Mouse (Mus musculus): Measurements from ENCODE around the gene Tomt.
A peak's percentile ranks its signal among the peaks of the same experiment; 100 is the strongest.
"Not testable (repeated sequence)": the region's sequence is repeated elsewhere in the genome, so short reads cannot be mapped to it uniquely, and the experiment has no call there.

The Tomt gene

DNA sequence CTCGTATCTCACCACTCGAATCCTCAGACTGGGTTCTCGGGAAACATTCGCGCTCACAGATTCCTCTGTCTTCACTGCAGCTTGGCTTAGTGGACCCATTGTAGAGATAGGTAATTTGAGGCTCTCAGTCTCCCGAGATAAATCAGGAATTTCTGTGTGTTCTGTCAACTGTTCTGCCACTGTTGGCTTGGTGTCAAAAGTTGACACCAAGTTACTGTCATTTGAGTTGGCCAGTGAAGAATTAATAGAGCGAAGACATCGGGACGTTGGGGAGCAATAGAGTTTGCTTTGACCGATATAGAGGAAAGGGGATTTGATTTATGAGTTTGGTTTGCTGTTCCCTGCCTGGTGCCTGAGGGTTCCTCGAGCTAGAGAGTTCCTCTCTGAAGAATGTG is at the start of gene Tomt:
Gene Tomt, minus strand, starts transcription at position 73 of the 395 bp plus-strand sequence.
- DNase-seq = no peak

DNA sequence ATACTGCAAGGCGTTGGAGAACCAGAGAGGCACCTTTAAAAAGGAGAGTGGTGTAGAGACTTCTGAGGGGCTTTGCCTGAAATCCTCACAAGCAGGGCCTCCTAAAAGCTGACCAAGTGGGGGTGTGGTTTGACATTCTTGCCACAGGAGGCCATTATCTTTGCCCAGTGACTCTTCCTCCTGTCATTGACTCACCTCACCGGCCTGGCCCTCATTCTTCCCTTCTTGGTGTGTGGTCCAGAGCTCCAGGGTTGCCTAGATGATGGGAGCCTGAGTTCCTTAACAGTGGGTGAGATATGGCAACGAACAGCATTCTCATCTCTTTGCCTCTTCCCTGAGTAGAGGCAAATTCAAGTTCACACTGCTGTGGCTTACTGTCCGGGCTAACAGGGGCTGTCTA is 49.7 kb upstream of the Tomt start:
- no peak for DNase-seq

DNA sequence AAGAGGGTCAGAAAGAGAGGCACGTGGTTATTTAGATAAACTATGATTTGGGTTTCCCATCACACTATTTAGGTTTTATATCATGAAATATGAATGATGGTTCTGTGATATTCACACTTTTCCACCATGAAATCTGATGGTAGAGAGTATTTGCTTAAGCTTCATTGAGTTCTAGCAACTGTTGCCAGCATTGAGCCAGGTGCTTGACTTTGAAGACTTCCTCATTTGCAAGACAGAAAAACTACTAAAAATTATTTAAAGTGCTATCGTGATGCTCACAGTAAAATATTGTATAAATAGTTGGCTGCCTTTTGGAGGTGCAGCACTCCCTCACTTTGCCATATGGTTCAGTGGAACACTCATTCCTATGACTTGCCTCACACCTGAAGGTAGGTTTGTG is 49.1 kb upstream of the Tomt start:
- DNase-seq = no peak

DNA sequence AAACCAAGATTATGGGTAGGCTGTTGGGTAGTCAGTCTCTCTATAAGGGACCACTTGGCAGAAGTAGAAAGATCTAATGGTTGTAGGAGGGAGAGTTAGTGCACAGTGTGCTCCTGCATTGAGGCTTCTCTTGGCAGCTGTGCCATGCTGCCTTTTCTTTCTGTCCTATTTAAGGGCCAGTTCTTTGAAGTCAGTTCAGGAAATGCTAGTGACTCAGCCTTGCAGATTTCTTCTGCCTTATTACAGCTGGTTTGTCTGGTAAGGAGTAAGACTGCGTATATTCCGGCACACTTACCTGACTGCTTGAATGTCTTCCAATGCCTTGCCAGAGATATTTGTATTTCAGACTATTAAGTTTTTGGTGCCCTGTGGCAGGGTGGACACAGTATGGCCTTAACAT is 48.0 kb upstream of the Tomt start:
- DNase-seq = no peak

DNA sequence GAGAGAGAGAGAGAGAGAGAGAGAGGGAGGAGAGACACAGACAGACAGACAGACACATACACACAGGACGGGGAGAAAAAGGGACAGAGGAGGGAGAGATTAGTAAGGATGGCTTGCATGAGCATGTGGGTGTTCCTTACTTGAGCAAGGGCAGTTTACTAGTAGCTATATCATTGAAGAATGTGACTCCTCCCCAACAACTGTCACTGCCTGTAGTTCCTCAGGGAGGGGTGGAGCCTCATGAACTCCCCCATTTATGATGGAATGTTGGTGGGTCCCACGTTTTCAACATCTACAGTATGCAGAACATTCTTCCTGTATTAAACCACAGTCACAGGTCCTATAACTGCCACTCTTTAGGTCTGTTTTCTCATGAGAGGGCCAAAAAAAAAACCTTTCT is 45.9 kb upstream of the Tomt start:
- DNase-seq = no peak

DNA sequence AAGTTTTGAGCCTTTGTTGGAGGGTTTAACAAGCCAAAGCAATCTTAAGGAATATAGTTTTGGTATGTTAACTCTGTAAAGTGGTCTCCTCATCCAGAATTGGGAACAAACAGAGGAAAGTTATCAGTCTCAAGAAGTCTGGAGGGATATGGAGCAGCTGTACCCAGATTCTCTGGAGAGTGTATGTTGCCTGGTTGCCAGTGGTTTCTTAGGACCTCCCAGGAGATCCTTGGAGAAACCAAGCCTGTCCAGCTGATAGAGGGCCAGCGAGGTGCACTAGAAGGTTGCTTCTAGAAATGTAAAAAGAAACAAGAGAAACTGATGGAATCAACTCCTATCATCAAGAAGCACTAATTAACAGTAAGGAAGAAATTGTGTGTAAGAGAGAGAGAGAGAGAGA is 45.5 kb upstream of the Tomt start:
- no peak for DNase-seq

DNA sequence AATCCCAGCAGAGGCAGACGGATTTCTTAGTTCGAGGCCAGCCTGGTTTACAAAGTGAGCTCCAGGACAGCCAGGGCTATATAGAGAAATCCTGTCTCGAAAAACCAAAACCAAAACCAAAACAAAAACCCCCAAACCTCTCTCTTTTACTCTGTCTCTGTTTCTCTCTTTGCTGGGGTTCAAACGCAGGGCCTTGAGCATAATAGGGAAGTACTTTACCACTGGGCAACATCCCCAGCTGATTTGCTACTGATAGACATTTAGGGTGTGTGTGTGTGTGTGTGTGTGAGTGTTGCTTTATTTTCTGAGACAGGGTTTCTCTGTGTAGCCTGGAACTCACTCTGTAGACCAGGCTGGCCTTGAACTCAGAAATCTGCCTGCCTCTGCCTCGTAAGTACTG is 42.8 kb upstream of the Tomt start:
- DNase-seq = not testable (repeated sequence)

DNA sequence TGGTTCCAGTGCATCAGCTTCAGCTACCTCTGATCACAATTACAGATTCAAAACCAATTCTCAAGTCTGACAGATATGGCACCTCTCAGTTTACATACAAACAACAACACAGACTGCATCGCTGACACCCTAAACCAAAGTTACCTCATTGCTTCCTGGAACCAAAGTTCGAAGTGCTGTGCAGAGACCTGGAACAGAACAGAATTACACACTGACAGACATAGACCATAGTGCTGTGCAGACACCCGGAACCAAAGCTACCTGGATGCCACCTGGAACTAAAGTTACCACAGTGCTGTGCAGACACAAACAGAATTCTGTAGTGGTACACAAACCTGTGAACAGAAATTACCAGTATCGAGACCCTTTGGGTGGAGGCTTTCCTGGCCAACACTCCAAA is 33.6 kb upstream of the Tomt start:
- DNase-seq = no peak

DNA sequence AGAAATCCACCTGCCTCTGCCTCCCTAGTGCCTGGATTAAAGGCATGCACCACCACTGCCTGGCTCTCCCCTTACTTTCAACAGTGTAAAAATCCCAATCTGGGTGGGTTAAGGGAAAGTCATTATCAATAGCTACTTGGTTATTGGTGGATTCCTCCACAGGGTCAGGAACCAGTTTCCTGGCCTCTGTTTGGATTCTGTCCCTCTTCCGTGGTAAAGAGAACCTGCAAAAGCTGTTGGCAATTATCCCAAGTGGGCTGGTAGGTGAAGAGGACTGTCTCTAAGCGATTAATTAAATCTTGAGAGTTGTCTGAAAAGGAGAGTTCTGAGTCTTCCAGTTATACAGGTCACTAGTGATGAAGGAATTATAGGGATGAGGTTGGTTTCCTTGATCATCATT is 32.2 kb upstream of the Tomt start:
- no peak for DNase-seq

DNA sequence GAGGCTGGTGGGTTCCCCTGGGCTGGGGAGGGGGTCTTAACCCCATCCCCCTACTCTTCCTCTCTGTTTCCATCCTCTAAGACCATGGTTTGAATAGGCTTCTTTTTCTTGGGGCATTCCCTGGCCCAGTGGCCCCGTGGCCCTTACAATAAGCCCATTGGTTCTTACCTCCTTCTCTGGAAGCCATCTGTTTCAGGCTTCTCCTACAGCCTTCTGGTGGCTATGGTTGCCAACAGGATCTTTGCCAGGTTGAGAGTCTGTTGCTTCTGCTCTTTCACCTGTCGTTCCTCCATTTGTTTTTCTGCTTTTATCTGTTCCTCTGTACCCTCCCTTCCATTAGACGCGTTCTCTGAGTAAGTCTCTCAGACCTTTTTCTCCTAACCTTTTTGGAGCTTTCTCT is 31.4 kb upstream of the Tomt start:
- DNase-seq = no peak

DNA sequence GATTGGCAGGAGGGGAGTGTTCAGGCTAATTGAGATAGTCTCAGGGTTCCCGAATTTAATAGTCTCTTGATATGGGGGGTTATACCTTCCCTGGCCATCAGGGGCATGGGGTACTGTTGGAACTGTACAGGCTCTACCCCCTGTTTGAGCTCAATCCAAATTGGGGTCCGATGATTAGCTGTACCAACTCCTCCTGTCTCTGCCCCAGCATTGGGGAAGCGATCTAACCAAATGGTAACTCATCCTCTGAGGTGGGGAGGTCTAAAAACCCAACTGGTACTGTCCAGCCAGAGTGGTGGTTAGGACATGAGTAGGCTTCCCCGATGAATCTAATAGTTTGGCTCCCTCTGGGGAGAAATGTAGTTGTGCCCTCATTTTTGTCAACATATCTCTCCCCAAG is 30.8 kb upstream of the Tomt start:
- no peak for DNase-seq

DNA sequence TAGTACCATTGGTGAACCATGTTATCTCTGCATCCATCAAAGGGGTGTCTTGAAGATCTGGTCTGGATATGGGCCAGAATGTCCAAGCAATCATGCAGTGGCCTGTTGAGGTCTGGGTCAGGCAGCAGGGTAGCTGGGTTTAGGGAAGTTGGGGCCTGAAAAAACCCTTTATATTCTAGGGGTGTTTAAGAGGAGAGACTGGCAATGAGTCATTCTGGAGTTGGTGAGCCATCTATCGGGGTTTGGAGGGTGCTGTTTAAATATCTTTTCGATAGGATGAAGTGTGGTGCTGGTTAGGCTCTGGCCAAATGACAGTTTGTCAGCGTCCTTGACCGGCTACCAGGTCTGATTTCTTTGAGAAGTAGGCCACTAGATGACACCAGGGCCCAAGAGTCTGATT is 29.8 kb upstream of the Tomt start:
- DNase-seq = no peak

DNA sequence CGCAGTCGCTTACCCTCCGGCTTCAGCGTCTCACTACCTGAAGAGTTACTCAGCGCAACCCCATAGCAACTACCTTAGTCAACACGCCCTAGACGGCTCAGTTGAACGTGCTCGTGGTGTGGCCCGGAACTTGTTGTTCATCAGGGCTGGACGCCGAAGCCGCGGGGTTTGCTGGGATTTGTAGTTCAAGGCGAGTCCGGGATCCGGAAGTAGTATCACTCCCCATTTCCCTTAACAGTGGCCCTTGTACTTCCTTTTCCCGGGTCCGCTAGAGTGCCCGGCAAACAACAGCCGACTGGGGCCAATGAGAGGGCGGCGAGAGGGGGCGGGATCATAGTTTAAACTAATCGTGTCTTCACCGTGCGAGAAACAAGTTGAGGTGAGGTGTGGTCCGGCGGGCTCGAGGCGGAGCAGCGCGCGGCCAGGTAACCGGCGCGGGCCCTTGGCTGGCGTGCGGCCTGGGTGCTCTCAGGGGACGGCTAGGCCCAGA is 27.6 kb upstream of the Tomt start, which contains the start of the genes Lrrc51 and Numa1:
Gene Lrrc51, minus strand, starts transcription at position 145 of the 490 bp plus-strand sequence.
Gene Numa1, plus strand, starts transcription at position 361 of the 490 bp plus-strand sequence.
- DNase-seq = peak; percentile 96 to 98

DNA sequence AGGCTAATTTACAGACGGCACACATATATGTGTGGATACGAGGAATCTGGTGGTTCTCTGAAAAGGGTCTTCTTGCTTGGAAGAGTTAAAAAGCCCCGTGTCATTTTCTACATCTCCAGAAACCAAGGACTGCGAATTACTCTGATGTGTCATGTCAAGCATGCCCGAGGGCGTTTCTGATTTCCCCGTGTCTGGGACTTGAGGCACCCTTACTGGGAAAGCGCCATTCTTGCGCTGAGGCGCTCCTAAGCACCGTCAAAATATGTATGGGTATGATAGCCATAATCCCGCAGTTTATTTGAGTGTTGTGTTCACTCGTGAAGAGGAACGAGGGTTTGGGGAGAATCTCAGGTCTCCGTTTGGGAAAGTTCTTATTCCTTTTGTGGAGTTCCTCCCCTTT is 27.1 kb upstream of the Tomt start:
- DNase-seq = no peak

DNA sequence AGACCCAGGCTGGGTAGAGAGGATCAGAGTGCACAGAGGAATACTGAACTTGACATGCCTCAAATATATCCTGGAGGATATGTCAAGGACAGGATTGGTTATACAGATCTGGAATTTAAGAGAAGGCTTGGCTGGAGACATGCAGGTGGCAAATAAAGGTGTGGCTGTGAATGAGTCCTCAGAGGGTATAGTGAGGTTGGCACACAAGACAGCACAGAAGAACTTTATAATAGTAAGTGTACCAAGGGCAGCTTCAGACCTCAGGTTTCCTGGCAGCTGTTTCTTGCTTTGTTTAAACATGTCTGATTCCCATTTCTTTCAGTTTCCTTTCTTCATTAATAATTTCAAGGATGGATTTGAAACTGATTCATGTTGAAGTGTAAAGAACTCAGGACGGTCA is 26.4 kb upstream of the Tomt start:
- DNase-seq = no peak

DNA sequence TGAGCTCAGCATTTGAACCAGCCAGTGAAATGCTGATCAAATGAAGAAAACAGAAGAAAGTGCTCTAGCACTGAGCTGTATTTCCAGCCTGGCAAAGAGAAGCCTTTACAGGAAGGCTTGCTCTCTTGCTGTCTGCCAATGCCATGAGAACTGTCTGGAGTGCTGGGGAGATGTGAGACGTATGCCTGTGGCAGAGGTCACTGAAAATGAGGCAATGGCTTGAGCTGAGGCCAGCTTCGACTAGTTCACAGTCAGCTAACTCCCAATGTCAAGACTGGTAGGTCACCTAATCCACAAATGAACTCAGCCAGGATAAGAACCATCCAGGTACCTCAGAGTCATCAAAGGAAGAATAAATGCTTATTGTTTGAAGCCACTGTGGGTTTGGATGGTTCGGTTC is 21.9 kb upstream of the Tomt start:
- no peak for DNase-seq

DNA sequence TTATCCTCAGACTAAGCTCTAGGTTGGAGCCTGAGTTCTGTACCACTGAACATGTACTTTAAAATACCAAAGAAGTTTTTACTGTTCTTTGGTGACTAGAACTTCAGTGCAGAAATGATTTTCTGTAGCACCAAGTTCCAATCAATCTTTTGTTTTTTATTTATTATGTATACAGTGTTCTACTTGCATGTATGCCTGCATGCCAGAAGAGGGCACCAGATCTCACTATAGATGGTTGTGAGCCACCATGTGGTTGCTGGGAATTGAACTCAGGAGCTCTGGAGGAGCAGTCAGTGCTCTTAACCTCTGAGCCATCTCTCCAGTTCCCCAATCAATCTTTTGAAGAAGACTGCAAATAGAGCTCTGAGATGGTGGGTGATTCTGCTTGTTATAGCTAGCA is 19.7 kb upstream of the Tomt start:
- DNase-seq = not testable (repeated sequence)

DNA sequence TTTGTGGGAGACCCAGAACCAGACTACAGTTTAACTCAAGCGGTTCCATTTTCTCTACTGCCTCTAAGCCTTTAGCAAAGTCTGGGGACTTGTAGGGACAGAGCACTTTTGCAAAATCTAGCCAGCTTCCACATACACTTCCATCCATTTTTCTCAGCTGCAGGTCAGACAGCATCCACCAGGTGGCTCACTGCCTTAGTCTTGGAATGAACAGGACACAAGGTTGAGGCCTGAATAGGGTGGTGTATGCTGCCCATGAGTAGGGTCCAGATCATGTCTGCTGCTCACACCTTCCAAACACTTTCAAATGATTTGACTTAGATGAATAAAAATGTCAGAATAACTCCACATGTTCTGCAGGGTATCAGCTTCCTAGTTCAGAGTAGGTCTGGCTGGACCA is 11.9 kb upstream of the Tomt start:
- no peak for DNase-seq

DNA sequence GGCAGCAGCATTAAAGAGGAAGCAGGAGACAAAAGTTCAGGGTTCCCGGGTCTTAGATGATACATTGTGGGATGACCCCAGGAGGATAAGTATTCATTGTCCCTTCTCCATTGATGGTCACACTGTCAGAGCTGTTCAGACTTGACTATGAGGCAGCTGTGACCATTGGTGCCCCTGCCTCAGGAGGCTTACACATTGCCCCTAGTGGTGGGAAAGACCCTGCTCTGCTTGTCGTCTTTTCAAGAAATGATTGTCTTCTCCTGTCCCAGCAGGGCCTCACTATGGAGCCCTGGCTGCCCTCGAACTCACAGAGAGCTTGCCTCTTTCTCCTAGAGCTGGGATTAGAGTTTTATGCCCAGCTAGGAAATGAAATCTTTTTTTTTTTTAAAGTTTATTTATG is 5.8 kb upstream of the Tomt start:
- no peak for DNase-seq

DNA sequence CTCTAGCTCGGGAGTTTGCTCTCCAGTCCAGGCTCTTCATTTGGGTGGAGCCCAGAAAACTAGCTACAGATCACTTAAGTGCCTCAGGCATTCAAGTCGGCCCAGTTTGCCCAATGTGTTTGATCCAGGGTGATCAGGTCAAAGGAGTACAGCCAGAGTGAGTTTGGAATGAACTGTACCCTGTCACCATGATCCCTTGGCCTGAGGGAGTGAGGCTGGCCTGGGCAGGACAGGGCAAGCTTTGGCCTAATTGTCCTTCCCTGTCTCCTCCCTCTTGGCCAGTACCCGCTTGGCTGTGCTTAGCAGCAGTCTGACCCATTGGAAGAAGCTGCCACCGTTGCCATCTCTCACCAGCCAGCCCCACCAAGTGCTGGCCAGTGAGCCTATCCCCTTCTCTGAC is 4.0 kb upstream of the Tomt start:
- no peak for DNase-seq

DNA sequence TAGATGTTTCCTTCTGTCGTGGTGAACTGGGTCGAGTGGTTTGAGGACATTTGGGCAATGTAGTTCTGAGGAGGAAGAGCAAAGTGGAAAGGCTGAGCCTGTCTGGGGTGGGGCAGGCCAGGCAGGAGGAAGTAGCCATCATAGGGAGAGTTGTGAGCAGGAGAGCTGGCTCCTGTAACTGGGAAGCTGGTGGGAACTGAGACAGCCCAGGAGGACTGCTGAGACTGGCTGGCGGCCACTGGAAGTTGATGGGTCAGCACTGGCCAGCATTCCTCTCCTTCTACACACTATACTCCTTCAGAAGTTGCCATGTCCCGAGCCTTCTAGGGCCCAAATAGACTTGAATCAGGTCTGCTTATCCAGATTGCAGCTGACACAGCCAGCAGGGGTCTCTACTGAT is 2.2 kb upstream of the Tomt start:
- no peak for DNase-seq

DNA sequence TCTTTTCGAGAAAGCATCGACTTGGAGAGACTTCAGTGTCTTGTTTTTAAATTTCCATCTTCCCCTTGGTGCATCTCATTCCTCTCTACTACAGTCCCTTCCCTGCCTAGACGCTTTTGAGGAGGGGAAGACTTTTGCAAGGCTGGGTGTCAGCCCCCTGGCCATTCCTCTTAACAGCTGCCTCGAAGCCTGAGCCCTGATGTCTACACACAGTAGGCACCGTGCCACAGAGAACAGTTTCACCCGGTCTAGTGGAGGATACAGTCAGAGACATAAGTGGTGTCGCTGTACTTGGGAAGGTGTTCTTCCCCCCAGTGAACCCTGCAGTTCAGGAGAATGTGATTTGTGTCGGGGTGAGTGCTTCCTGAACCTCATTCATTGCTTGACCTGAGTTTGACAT is 537 bp upstream of the Tomt start:
- DNase-seq = no peak

DNA sequence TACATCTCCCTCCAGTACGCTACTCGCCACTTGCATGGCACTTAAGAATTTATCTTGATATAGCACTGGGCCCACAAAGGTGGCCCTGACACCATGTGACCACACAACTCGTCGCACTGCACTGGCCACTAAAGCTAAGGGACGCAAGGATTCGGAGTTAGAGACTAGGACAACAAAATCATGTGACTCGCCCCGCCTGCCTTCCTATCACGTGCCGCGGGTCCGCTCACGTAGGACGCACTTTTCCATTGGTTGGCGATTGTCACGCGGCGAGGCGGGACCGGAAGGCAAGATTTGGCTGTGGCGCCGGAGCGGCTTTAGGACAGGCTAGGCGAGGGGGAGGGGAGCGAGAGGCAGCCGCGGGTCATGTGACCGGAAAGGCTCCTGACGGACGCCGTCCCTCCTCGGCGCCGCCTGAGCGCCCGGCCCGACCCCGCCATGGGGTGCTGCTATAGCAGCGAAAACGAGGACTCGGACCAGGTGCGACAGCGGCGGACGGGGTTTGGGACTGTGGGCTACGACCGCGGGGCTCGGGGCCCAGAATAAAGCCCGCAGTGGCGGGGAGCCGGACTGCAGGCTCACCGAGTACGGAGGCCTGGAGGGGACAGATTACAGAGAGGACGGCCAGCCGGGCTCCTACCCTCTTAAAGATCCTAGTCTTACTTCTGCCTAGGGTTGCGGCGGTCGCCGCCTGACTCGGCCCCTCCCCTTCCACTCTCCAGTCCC is 435 bp downstream of the Tomt start, which contains the start of gene Lamtor1:
Gene Lamtor1, plus strand, starts transcription at position 344 of the 726 bp plus-strand sequence.
- DNase-seq = peak; percentile 98 to 99

DNA sequence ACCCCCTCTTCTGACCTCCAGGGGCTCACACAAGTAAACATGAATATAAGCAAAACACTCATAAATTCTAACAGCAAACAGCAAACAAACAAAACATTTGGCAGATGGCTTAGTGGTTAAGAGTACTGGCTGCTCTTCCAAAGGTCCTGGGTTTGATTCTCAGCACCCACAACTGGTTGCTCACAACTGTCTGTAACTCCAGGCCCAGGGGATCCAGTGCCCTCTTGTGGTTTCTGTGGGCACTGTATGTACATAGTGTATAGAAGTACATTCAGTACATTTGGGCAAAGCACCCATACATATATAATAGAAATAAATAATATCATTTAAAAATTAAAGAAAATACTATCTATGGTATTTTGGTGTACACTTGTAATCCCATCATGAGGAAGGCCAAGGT is 3.3 kb downstream of the Tomt start:
- DNase-seq = no peak

DNA sequence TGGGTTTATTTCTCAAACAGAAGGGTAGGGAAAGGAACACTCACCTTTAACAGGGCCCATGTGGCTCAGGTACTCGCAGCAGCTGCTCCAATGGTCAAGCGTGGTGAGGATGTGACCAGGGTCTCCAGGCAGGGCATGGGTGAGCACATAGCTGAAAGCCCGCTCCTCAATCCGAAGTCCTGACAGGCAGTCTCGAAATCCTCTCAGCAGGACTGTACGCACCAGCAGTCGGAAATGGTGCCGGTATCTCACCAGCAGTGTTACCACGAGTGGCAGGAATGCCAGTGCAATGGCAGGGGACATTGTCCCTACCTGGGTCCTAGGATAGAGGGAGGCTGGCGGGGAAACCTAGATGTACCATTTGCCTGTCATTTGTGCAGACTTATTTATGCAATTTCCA is 4.2 kb downstream of the Tomt start:
- no peak for DNase-seq
